Mouse (Mus musculus) hindbrain, embryonic 11.5 days (tissue): ENCODE results near the gene Zfp605. TPM values are rescaled to one million over a fixed set of nuclear protein-coding genes. Genes with fewer than 3 reads are reported as not detected.

Experiments
- ATAC-seq: fragments of 200-750 bp; cut with Nextera tagmentation; 2 replicates; pipeline ENCODE4 v1.8.0; 2017; ENCODE audit warnings: mild to moderate bottlenecking, moderate TSS enrichment, moderate library complexity; ENCODE audit not compliant: low FRiP score
- DNase-seq: peaks from one replicate; pipeline ENCODE4 v3.0.0-alpha.2; 2015; ENCODE audit warnings: low spot score
- H3K27ac ChIP-seq: fragments of 300-500 bp; sonication (generic); 2 replicates; pipeline ENCODE4 v1.5.1; 2014; ENCODE audit warnings: mild to moderate bottlenecking, low read depth, low read length
- H3K27me3 ChIP-seq: fragments of 300-500 bp; sonication (generic); 2 replicates; pipeline ENCODE4 v1.6.1; 2014; ENCODE audit warnings: mild to moderate bottlenecking, low read length, moderate library complexity, mixed read lengths; ENCODE audit not compliant: control insufficient read depth, insufficient read depth
- H3K36me3 ChIP-seq: fragments of 300-500 bp; sonication (generic); 2 replicates; pipeline ENCODE4 v1.6.1; 2014; ENCODE audit warnings: mild to moderate bottlenecking, low read length, moderate library complexity, mixed read lengths; ENCODE audit not compliant: control insufficient read depth, insufficient read depth
- H3K4me1 ChIP-seq: fragments of 300-500 bp; sonication (generic); replicated peaks from 2 replicates; pipeline ENCODE4 v1.6.1; 2014; ENCODE audit warnings: low read length, mixed read lengths; ENCODE audit not compliant: control insufficient read depth, insufficient read depth
- H3K4me2 ChIP-seq: fragments of 300-500 bp; sonication (generic); replicated peaks from 2 replicates; pipeline ENCODE4 v1.6.1; 2014; ENCODE audit warnings: mild to moderate bottlenecking, low read depth, low read length
- H3K4me3 ChIP-seq: fragments of 300-500 bp; sonication (generic); 2 replicates; pipeline ENCODE4 v1.5.1; 2014; ENCODE audit warnings: low read depth, low read length
- H3K9ac ChIP-seq: fragments of 300-500 bp; sonication (generic); 2 replicates; pipeline ENCODE4 v1.6.1; 2014; ENCODE audit warnings: low read depth, low read length
- H3K9me3 ChIP-seq: fragments of 300-500 bp; sonication (generic); 2 replicates; pipeline ENCODE4 v1.6.1; 2016; ENCODE audit warnings: low read length; ENCODE audit not compliant: control insufficient read depth
- WGBS: fragments of 180-500 bp; shearing (Covaris S2); extraction: QIAGEN DNeasy Blood & Tissue Kit; methylation state at CpG from one replicate; pipeline ENCODE4 v1.1.7; 2014; 5-methylcytosine and 5-hydroxymethylcytosine counted together
- polyA plus RNA-seq: library from polyadenylated mRNA; unstranded; fragments of >200 nt; fragmentation: Nextera tagmentation; extraction: Ambion mirVana; gene quantifications from 2 replicates; pipeline ENCODE4 v1.2.1, GENCODE M21; 2014

Zfp605 gene
- polyA plus RNA-seq, 1 experiment from 2014 or later, result 10.7 TPM

- Histone ChIP-seq H3K4me3 (peak within 1 kb of the TSS; percentile 30), H3K4me1 (peaks cover 6% of the 10 kb centered on the region; the same call in 1 of the 2 replicates), H3K9ac (no peak within 1 kb of the TSS), H3K4me2 (peak within 1 kb of the TSS; percentile 56), H3K27ac (no peak within 1 kb of the TSS), H3K36me3 (peaks cover 20% of the 10 kb centered on the region; the same call in 1 of the 2 replicates), H3K9me3 (no peaks in the 10 kb centered on the region), H3K27me3 (peaks cover 5% of the 10 kb centered on the region; the same call in 1 of the 2 replicates)
- ATAC-seq, result peak; percentile 5; the same call in 1 of the 2 replicates
- no peak for DNase-seq
- 7% methylated on average over 25 of the region's 25 CpGs for WGBS
Observed at GRCm38 (mm10) chr5:110099656-110100580, 10.0 kb upstream of the Zfp605 start, which contains the start of gene Plcxd1. Plcxd1 (plus strand) TSS chr5:110099969.

GRCm38 (mm10) chr5:110100921-110101631 is 8.8 kb upstream of the Zfp605 start:
- ATAC-seq, result peak; percentile 31
- no peak overlapping the region for H3K27ac ChIP-seq
- H3K27me3 ChIP-seq, result peaks cover 5% of the 10 kb centered on the region; the same call in 1 of the 2 replicates
- H3K9me3 ChIP-seq, result no peaks in the 10 kb centered on the region
- WGBS, result under 1% methylated on average over 31 of the region's 37 CpGs
- H3K4me2 ChIP-seq, result peak overlapping the region; percentile 56
- peak overlapping the region; percentile 30 for H3K4me3 ChIP-seq
- H3K4me1 ChIP-seq, result peaks cover 6% of the 10 kb centered on the region; the same call in 1 of the 2 replicates
- H3K36me3 ChIP-seq, result peaks cover 28% of the 10 kb centered on the region
- no peak overlapping the region for H3K9ac ChIP-seq
- peak; percentile 55 for DNase-seq

- peaks cover 5% of the 10 kb centered on the region; the same call in 1 of the 2 replicates for H3K27me3 ChIP-seq
- peak overlapping the region; percentile 30 for H3K4me3 ChIP-seq
- DNase-seq, result peak; percentile 54
- peak overlapping the region; percentile 56 for H3K4me2 ChIP-seq
- 17% methylated on average over 33 of the region's 34 CpGs for WGBS
- peaks cover 28% of the 10 kb centered on the region for H3K36me3 ChIP-seq
- no peak overlapping the region for H3K27ac ChIP-seq
- H3K9me3 ChIP-seq, result no peaks in the 10 kb centered on the region
- ATAC-seq, result peak; percentile 56
- H3K4me1 ChIP-seq, result peaks cover 8% of the 10 kb centered on the region; the same call in 1 of the 2 replicates
- H3K9ac ChIP-seq, result no peak overlapping the region
Observed at GRCm38 (mm10) chr5:110101716-110102347, 8.1 kb upstream of the Zfp605 start.

GRCm38 (mm10) chr5:110102429-110102828 is 7.5 kb upstream of the Zfp605 start:
- no peak overlapping the region for H3K4me3 ChIP-seq
- peaks cover 8% of the 10 kb centered on the region; the same call in 1 of the 2 replicates for H3K4me1 ChIP-seq
- H3K9ac ChIP-seq, result no peak overlapping the region
- no peak overlapping the region for H3K27ac ChIP-seq
- no peaks in the 10 kb centered on the region for H3K9me3 ChIP-seq
- H3K4me2 ChIP-seq, result no peak overlapping the region
- peaks cover 28% of the 10 kb centered on the region for H3K36me3 ChIP-seq
- peaks cover 5% of the 10 kb centered on the region; the same call in 1 of the 2 replicates for H3K27me3 ChIP-seq
- DNase-seq (no peak), ATAC-seq (no peak)
- WGBS, result 95% methylated on average over 13 of the region's 13 CpGs

- 93% methylated on average over 19 of the region's 19 CpGs for WGBS
- H3K27me3 ChIP-seq, result peaks cover 5% of the 10 kb centered on the region; the same call in 1 of the 2 replicates
- peaks cover 28% of the 10 kb centered on the region for H3K36me3 ChIP-seq
- H3K9me3 ChIP-seq, result no peaks in the 10 kb centered on the region
- ATAC-seq (no peak), DNase-seq (no peak)
- no peak overlapping the region for H3K4me2 ChIP-seq
- no peak overlapping the region for H3K27ac ChIP-seq
- no peak overlapping the region for H3K9ac ChIP-seq
- H3K4me3 ChIP-seq, result no peak overlapping the region
- peaks cover 8% of the 10 kb centered on the region; the same call in 1 of the 2 replicates for H3K4me1 ChIP-seq
Observed at GRCm38 (mm10) chr5:110102853-110103625, 6.9 kb upstream of the Zfp605 start.

- Histone ChIP-seq H3K36me3 (peaks cover 28% of the 10 kb centered on the region), H3K4me1 (peaks cover 8% of the 10 kb centered on the region; the same call in 1 of the 2 replicates), H3K9ac (no peak overlapping the region), H3K4me3 (no peak overlapping the region), H3K27ac (no peak overlapping the region), H3K27me3 (peaks cover 5% of the 10 kb centered on the region; the same call in 1 of the 2 replicates), H3K9me3 (no peaks in the 10 kb centered on the region), H3K4me2 (no peak overlapping the region)
- DNase-seq (no peak), ATAC-seq (no peak)
- 94% methylated on average over 26 of the region's 27 CpGs for WGBS
Observed at GRCm38 (mm10) chr5:110103901-110104615, 5.8 kb upstream of the Zfp605 start.

GRCm38 (mm10) chr5:110104616-110105380 is 5.1 kb upstream of the Zfp605 start:
- DNase-seq, result no peak
- no peak overlapping the region for H3K27ac ChIP-seq
- H3K9ac ChIP-seq, result no peak overlapping the region
- no peaks in the 10 kb centered on the region for H3K9me3 ChIP-seq
- no peak overlapping the region for H3K4me2 ChIP-seq
- peaks cover 5% of the 10 kb centered on the region; the same call in 1 of the 2 replicates for H3K27me3 ChIP-seq
- H3K4me3 ChIP-seq, result no peak overlapping the region
- peaks cover 28% of the 10 kb centered on the region for H3K36me3 ChIP-seq
- peaks cover 8% of the 10 kb centered on the region; the same call in 1 of the 2 replicates for H3K4me1 ChIP-seq
- WGBS, result 96% methylated on average over 36 of the region's 36 CpGs
- no peak for ATAC-seq
